Mouse (Mus musculus) neural tube, embryonic 13.5 days (tissue): ENCODE results near the gene Gm13889. TPM values are rescaled to one million over a fixed set of nuclear protein-coding genes. Genes with fewer than 3 reads are reported as not detected.
A peak's percentile ranks its signal among the peaks of the same experiment; 100 is the strongest.

Experiments used
- ATAC-seq: fragments of 200-750 bp; cut with Nextera tagmentation; 2 replicates; pipeline ENCODE4 v1.8.0; 2017; ENCODE audit warnings: low read depth, mild to moderate bottlenecking, moderate TSS enrichment, moderate library complexity
- H3K27ac ChIP-seq: fragments of 300-500 bp; sonication (generic); replicated peaks from 2 replicates; pipeline ENCODE4 v1.5.1; 2015; ENCODE audit warnings: moderate library complexity, mild to moderate bottlenecking, inconsistent platforms
- H3K27me3 ChIP-seq: fragments of 300-500 bp; sonication (generic); 2 replicates; pipeline ENCODE4 v1.6.1; 2015; ENCODE audit warnings: mild to moderate bottlenecking, inconsistent platforms
- H3K36me3 ChIP-seq: fragments of 300-500 bp; sonication (generic); 2 replicates; pipeline ENCODE4 v1.6.1; 2015; ENCODE audit warnings: mild to moderate bottlenecking, inconsistent platforms
- H3K4me1 ChIP-seq: fragments of 300-500 bp; sonication (generic); replicated peaks from 2 replicates; pipeline ENCODE4 v1.6.1; 2015; ENCODE audit warnings: inconsistent platforms
- H3K4me2 ChIP-seq: fragments of 300-500 bp; sonication (generic); 2 replicates; pipeline ENCODE4 v1.6.1; 2015; ENCODE audit warnings: inconsistent platforms, mild to moderate bottlenecking, moderate library complexity
- H3K4me3 ChIP-seq: fragments of 300-500 bp; sonication (generic); 2 replicates; pipeline ENCODE4 v1.5.1; 2015; ENCODE audit warnings: mild to moderate bottlenecking, inconsistent platforms
- H3K9ac ChIP-seq: fragments of 300-500 bp; sonication (generic); 2 replicates; pipeline ENCODE4 v1.6.1; 2015; ENCODE audit warnings: moderate library complexity, mild to moderate bottlenecking, inconsistent platforms
- H3K9me3 ChIP-seq: fragments of 300-500 bp; sonication (generic); 2 replicates; pipeline ENCODE4 v1.6.1; 2016; ENCODE audit warnings: inconsistent platforms
- WGBS: fragments of 180-500 bp; shearing (Covaris S2); methylation state at CpG from one replicate; pipeline ENCODE4 v1.1.7; 2015; 5-methylcytosine and 5-hydroxymethylcytosine counted together
- polyA plus RNA-seq: library from polyadenylated mRNA; unstranded; fragments of >200 nt; fragmentation: Nextera tagmentation; extraction: Ambion mirVana; gene quantifications from 2 replicates; pipeline ENCODE4 v1.2.1, GENCODE M21; 2015

Gene Gm13889
- polyA plus RNA-seq, 1 experiment from 2014 or later, result 11.0 TPM

DNA sequence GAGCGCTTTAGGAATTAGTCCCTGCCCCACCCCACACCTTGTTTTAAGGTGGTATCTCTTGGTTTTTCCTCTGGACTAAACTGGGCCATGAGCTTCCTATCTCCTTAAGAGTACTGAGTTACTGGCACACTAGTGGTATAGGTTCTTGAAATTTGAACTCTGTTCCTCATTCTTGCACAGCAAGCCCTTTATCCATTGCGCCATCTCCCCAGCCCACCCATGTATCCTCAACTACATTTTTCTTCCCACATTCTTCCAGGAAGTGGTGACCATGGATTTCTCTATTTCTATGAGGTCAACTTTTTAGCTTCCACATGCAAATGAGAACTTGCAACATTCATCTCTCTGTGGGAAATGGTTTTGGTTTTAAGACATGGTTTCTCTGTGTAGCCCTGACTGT is 43.4 kb downstream of the Gm13889 start:
- WGBS, result 91% methylated on average over 2 of the region's 2 CpGs

DNA sequence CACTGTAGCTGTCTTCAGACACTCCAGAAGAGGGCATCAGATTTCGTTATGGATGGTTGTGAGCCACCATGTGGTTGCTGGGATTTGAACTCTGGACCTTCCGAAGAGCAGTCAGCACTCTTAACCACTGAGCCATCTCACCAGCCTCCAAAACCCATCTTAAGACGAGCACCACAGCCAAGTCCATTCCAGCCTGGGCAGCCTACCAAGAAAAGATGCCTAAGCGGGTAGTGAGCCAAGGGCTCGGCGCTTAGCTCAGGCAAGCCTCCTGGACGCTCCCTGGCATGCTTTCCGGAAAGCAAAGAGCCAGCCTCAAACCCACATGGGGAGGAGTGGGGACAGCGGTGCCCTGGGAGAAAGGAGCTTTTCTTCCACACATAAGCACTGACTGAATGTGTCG is 45.1 kb downstream of the Gm13889 start:
- no peaks in the 10 kb centered on the region for H3K27me3 ChIP-seq
- no peak overlapping the region for H3K4me2 ChIP-seq
- H3K4me1 ChIP-seq, result peaks cover 18% of the 10 kb centered on the region
- ATAC-seq, result no peak
- no peaks in the 10 kb centered on the region for H3K9me3 ChIP-seq
- no peak overlapping the region for H3K9ac ChIP-seq
- 86% methylated on average over 10 of the region's 10 CpGs for WGBS
- no peaks in the 10 kb centered on the region for H3K36me3 ChIP-seq
- H3K4me3 ChIP-seq, result no peak overlapping the region
- H3K27ac ChIP-seq, result no peak overlapping the region

More for the DNA sequence above, 43.4 kb downstream of the Gm13889 start:
- no peaks in the 10 kb centered on the region for H3K36me3 ChIP-seq
- H3K27ac ChIP-seq, result no peak overlapping the region
- no peaks in the 10 kb centered on the region for H3K27me3 ChIP-seq
- no peak overlapping the region for H3K4me2 ChIP-seq
- H3K4me3 ChIP-seq, result no peak overlapping the region
- H3K4me1 ChIP-seq, result peaks cover 2% of the 10 kb centered on the region
- no peak for ATAC-seq
- H3K9ac ChIP-seq, result no peak overlapping the region
- H3K9me3 ChIP-seq, result no peaks in the 10 kb centered on the region

DNA sequence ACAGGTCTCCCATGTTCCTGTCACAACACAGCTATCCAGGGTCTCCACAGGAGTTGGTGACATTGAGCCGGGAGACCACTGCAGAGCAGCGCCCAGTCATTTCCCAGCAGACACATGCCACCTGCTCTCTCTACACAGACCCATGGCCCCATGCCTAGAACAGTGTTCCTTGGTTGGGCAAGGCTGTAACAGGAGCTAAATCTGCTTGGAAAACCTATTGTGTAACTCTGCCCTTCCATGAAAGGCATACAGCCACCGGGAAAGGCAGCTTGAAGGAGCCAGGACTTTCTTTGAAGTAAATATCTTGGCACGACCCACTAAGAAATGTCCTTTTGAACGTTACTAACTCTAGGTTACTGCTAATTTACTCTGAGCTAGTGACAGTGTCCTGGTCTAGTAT is 47.3 kb downstream of the Gm13889 start:
- H3K36me3 ChIP-seq, result no peaks in the 10 kb centered on the region
- no peaks in the 10 kb centered on the region for H3K27me3 ChIP-seq
- no peak overlapping the region for H3K4me3 ChIP-seq
- no peak overlapping the region for H3K4me2 ChIP-seq
- no peaks in the 10 kb centered on the region for H3K9me3 ChIP-seq
- 80% methylated on average over 5 of the region's 5 CpGs for WGBS
- no peak overlapping the region for H3K27ac ChIP-seq
- H3K9ac ChIP-seq, result no peak overlapping the region
- H3K4me1 ChIP-seq, result peaks cover 27% of the 10 kb centered on the region
- ATAC-seq, result no peak

DNA sequence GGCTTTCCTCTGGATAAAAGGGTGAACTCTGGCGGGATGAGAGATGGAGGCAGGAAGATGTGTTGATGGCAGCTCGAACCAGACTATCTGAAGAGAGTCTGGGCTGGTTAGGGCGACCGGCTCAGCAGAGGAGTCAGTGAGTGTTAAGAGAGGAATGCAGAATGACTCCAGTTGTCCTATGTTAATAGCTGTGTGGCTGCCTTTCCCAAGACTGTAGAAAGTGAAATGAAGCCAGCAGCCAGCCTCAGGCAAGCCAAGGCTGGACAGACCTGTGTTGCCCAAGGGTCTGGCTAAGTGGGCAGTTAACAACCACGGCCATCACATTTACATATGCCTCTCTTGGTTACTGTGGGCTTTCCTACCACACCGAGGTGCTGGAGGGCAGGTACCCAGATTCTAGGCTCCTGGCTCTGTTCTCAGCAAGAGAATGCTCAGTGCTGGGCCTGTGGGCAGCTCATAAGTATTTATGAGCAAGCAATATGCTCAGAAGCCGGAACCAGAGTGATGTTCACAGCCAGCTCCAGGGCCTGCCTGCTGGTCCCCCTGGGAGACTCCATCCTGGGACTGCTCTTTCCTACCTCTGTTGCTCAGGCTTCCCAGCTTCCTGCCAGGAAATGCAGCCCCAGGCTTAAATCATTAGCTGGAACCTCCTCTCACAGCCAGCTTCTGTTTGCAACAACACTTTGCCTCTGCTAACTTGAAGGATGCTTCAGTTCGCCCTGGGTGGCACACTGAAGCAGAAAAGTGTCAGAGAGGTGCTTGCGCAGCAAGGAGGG is 49.3 kb downstream of the Gm13889 start:
- Histone ChIP-seq H3K36me3 (no peaks in the 10 kb centered on the region), H3K9ac (no peak overlapping the region), H3K4me2 (no peak overlapping the region), H3K4me3 (no peak overlapping the region), H3K27ac (peak overlapping the region; percentile 78), H3K9me3 (no peaks in the 10 kb centered on the region), H3K4me1 (peaks cover 34% of the 10 kb centered on the region), H3K27me3 (no peaks in the 10 kb centered on the region)
- ATAC-seq, result peak; percentile 71
- 52% methylated on average over 9 of the region's 9 CpGs for WGBS

DNA sequence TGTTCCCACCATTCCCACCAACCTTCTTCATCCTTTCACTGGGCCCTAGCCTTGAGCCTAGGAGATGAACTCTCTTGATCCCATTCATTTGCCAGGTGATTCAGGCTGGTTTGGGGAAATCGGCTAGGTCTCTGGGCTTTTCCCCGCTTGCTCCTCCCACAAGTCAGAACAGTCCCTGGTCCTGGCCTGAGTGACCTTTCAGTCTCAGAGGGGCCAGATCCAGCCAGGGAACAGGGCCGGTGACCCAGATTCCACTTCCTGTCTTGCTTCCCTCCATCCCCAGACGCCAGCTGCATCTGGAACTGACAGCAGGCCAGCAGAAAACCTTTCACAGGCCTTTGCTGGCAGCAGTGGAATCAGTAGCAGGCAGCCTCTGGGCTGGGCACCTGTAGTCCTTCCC is 50.7 kb downstream of the Gm13889 start:
- Histone ChIP-seq H3K4me1 (peaks cover 34% of the 10 kb centered on the region), H3K9ac (peak overlapping the region; percentile 43; the same call in 1 of the 2 replicates), H3K27me3 (no peaks in the 10 kb centered on the region), H3K27ac (peak overlapping the region; percentile 78; the same call in 1 of the 2 replicates), H3K4me2 (no peak overlapping the region), H3K9me3 (no peaks in the 10 kb centered on the region), H3K36me3 (no peaks in the 10 kb centered on the region), H3K4me3 (no peak overlapping the region)
- WGBS, result 56% methylated on average over 4 of the region's 4 CpGs
- ATAC-seq, result no peak

Other genes with a start within 250 kb of the Gm13889 start
- 71.4 and 78.4 TPM in 2 replicates for gene Ext2, start 134.6 kb downstream of the Gm13889 start, polyA plus RNA-seq
- 5.1 and 7.1 TPM in 2 replicates for gene Accs, start 107.3 kb downstream of the Gm13889 start, polyA plus RNA-seq
- 0.08 TPM in 1 of 2 replicates, not detected in the other for gene Accsl, start 88.0 kb downstream of the Gm13889 start, polyA plus RNA-seq
- gene Gm27027, start 39.2 kb upstream of the Gm13889 start, polyA plus RNA-seq, result not detected in 2 replicates
- 43.4 and 43.8 TPM in 2 replicates for gene Alkbh3, start 53.6 kb upstream of the Gm13889 start, polyA plus RNA-seq
- gene Hsd17b12, start 200.8 kb upstream of the Gm13889 start, polyA plus RNA-seq, result 122 and 132 TPM in 2 replicates